Mouse (Mus musculus): ENCODE results near the gene Mcl1. TPM values are rescaled to one million over a fixed set of nuclear protein-coding genes. Genes with fewer than 3 reads are reported as not detected.

Gene Mcl1
- polyA plus RNA-seq, 1 experiment from 2014 or later, result 65.8 TPM

- ATAC-seq (ENCODE audit: low read depth) (no peak; the same call in 1 of the 2 replicates), DNase-seq (ENCODE audit: low spot score) (no peak)
- peaks cover 11% of the 10 kb centered on the region; the same call in 1 of the 2 replicates for H3K36me3 ChIP-seq (ENCODE audit: control insufficient read depth, insufficient read depth, low read length)
- H3K9me3 ChIP-seq (ENCODE audit: control insufficient read depth, low read length), result no peaks in the 10 kb centered on the region
- H3K4me1 ChIP-seq (ENCODE audit: control insufficient read depth, insufficient read depth, low read length), result peaks cover 31% of the 10 kb centered on the region
- H3K9ac ChIP-seq (ENCODE audit: low read depth, low read length), result peak overlapping the region; percentile 40
- no peak overlapping the region for H3K4me3 ChIP-seq (ENCODE audit: low read depth, low read length)
- no peaks in the 10 kb centered on the region for H3K27me3 ChIP-seq (replicated peaks; ENCODE audit: control insufficient read depth, insufficient read depth, low read length)
- H3K27ac ChIP-seq (replicated peaks; ENCODE audit: low read depth, low read length), result peak overlapping the region; percentile 94
- peak overlapping the region; percentile 37 for H3K4me2 ChIP-seq (ENCODE audit: low read depth, low read length)
- WGBS, result 12% methylated on average over 11 of the region's 11 CpGs
Measured at GRCm38 (mm10) chr3:95673707-95674211, 15.2 kb downstream of the Mcl1 start.

- ATAC-seq (ENCODE audit: low read depth) (peak; percentile 71), DNase-seq (ENCODE audit: low spot score) (peak; percentile 90)
- peaks cover 8% of the 10 kb centered on the region; the same call in 1 of the 2 replicates for H3K36me3 ChIP-seq (ENCODE audit: control insufficient read depth, insufficient read depth, low read length)
- H3K27ac ChIP-seq (replicated peaks; ENCODE audit: low read depth, low read length), result peak overlapping the region; percentile 94
- H3K9me3 ChIP-seq (ENCODE audit: control insufficient read depth, low read length), result no peaks in the 10 kb centered on the region
- no peaks in the 10 kb centered on the region for H3K27me3 ChIP-seq (replicated peaks; ENCODE audit: control insufficient read depth, insufficient read depth, low read length)
- peaks cover 31% of the 10 kb centered on the region for H3K4me1 ChIP-seq (ENCODE audit: control insufficient read depth, insufficient read depth, low read length)
- WGBS, result 7% methylated on average over 2 of the region's 2 CpGs
- H3K4me3 ChIP-seq (ENCODE audit: low read depth, low read length), result no peak overlapping the region
- peak overlapping the region; percentile 37 for H3K4me2 ChIP-seq (ENCODE audit: low read depth, low read length)
- peak overlapping the region; percentile 40; the same call in 1 of the 2 replicates for H3K9ac ChIP-seq (ENCODE audit: low read depth, low read length)
Measured at GRCm38 (mm10) chr3:95674236-95674635, 15.6 kb downstream of the Mcl1 start.

GRCm38 (mm10) chr3:95674812-95675211 is 16.2 kb downstream of the Mcl1 start:
- Histone ChIP-seq H3K27ac (replicated peaks; ENCODE audit: low read depth, low read length) (peak overlapping the region; percentile 94), H3K4me1 (ENCODE audit: control insufficient read depth, insufficient read depth, low read length) (peaks cover 31% of the 10 kb centered on the region), H3K27me3 (replicated peaks; ENCODE audit: control insufficient read depth, insufficient read depth, low read length) (no peaks in the 10 kb centered on the region), H3K9me3 (ENCODE audit: control insufficient read depth, low read length) (no peaks in the 10 kb centered on the region), H3K4me3 (ENCODE audit: low read depth, low read length) (no peak overlapping the region), H3K36me3 (ENCODE audit: control insufficient read depth, insufficient read depth, low read length) (peaks cover 4% of the 10 kb centered on the region; the same call in 1 of the 2 replicates), H3K9ac (ENCODE audit: low read depth, low read length) (peak overlapping the region; percentile 40; the same call in 1 of the 2 replicates), H3K4me2 (ENCODE audit: low read depth, low read length) (peak overlapping the region; percentile 30; the same call in 1 of the 2 replicates)
- WGBS, result 22% methylated on average over 6 of the region's 6 CpGs
- no peak for DNase-seq (ENCODE audit: low spot score)
- ATAC-seq (ENCODE audit: low read depth), result no peak

- Histone ChIP-seq H3K4me1 (ENCODE audit: control insufficient read depth, insufficient read depth, low read length) (peaks cover 31% of the 10 kb centered on the region), H3K9me3 (ENCODE audit: control insufficient read depth, low read length) (no peaks in the 10 kb centered on the region), H3K27ac (replicated peaks; ENCODE audit: low read depth, low read length) (peak overlapping the region; percentile 94), H3K4me3 (ENCODE audit: low read depth, low read length) (no peak overlapping the region), H3K4me2 (ENCODE audit: low read depth, low read length) (peak overlapping the region; percentile 30), H3K9ac (ENCODE audit: low read depth, low read length) (peak overlapping the region; percentile 40), H3K27me3 (replicated peaks; ENCODE audit: control insufficient read depth, insufficient read depth, low read length) (no peaks in the 10 kb centered on the region), H3K36me3 (ENCODE audit: control insufficient read depth, insufficient read depth, low read length) (peaks cover 4% of the 10 kb centered on the region; the same call in 1 of the 2 replicates)
- ATAC-seq (ENCODE audit: low read depth), result peak; percentile 27
- DNase-seq (ENCODE audit: low spot score), result peak; percentile 87
- WGBS, result 16% methylated on average over 8 of the region's 8 CpGs
Measured at GRCm38 (mm10) chr3:95675301-95676092, 16.9 kb downstream of the Mcl1 start.

DNA sequence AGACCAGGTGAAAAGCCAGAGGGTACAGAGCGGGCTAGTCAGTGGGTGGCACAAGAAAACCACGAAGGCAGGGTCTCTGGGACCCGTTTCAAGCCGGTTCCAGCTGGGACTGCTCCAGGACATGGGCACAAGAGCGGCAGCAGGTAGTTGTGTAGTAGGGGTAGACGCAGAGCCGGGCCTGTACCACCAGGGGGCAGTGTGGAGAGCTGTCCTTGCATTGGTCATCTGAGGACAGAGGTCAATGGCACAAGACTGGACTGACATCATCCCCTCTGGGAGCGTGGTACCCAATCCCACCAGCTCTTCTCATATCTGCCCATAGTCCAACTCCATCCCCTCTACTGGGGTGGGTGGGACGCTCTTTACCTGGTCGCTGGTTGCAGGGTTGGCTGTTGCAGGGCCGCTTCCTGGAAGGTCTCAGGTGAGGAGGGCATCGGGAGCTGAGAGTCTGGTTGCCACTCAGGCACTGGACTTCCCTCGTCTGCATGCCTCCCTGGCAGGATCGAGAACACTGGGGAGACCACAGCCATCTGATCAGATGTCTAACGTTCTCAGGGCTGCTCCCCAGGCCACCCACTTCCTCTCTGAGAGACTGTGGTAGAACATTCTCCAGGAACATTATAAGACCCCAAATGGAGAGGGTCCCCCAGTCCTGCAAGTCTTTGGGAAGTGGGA is 18.3 kb downstream of the Mcl1 start:
- Histone ChIP-seq H3K4me2 (ENCODE audit: low read depth, low read length) (no peak overlapping the region), H3K36me3 (ENCODE audit: control insufficient read depth, insufficient read depth, low read length) (peaks cover 4% of the 10 kb centered on the region; the same call in 1 of the 2 replicates), H3K4me3 (ENCODE audit: low read depth, low read length) (no peak overlapping the region), H3K27me3 (replicated peaks; ENCODE audit: control insufficient read depth, insufficient read depth, low read length) (no peaks in the 10 kb centered on the region), H3K9me3 (ENCODE audit: control insufficient read depth, low read length) (no peaks in the 10 kb centered on the region), H3K4me1 (ENCODE audit: control insufficient read depth, insufficient read depth, low read length) (peaks cover 37% of the 10 kb centered on the region), H3K9ac (ENCODE audit: low read depth, low read length) (no peak overlapping the region), H3K27ac (replicated peaks; ENCODE audit: low read depth, low read length) (no peak overlapping the region)
- DNase-seq (ENCODE audit: low spot score) (no peak), ATAC-seq (ENCODE audit: low read depth) (no peak)
- 57% methylated on average over 15 of the region's 15 CpGs for WGBS

DNA sequence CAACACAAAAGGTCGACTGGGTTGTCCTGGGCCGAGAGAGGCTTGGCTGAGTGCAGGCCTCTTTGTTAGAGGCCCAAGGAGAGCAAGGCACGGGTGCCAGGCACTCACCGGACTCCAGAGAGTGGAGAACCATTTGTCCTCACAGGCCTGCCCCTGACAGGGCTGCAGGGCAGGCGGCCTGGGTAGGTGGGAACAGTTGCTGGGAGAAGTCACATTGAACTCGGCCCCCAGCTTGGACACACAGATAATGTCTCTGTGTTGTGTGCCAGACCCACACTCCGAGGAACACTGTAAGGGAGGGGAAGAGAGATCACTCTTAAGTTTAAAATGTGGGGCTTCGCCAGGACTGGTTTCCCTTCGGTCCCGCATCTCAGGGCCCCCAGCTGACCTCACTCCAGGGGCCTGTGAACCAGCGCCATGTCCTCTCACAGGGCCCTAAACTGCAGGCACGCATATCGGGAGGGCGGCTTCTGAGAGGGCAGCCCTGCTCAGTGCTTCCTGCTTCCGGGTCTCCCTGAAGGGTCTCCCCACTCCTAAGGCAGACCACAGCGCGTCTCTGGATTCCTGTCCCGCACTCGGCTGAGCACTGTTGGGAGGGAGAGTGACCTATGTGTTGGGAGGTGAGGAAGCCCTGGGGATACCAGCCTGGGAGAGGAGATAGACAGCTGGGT is 19.0 kb downstream of the Mcl1 start:
- Histone ChIP-seq H3K4me2 (ENCODE audit: low read depth, low read length) (no peak overlapping the region), H3K27me3 (replicated peaks; ENCODE audit: control insufficient read depth, insufficient read depth, low read length) (no peaks in the 10 kb centered on the region), H3K9ac (ENCODE audit: low read depth, low read length) (no peak overlapping the region), H3K4me1 (ENCODE audit: control insufficient read depth, insufficient read depth, low read length) (peaks cover 37% of the 10 kb centered on the region), H3K9me3 (ENCODE audit: control insufficient read depth, low read length) (no peaks in the 10 kb centered on the region), H3K36me3 (ENCODE audit: control insufficient read depth, insufficient read depth, low read length) (peaks cover 4% of the 10 kb centered on the region; the same call in 1 of the 2 replicates), H3K27ac (replicated peaks; ENCODE audit: low read depth, low read length) (no peak overlapping the region), H3K4me3 (ENCODE audit: low read depth, low read length) (no peak overlapping the region)
- 87% methylated on average over 19 of the region's 19 CpGs for WGBS
- DNase-seq (ENCODE audit: low spot score), result no peak
- no peak for ATAC-seq (ENCODE audit: low read depth)

DNA sequence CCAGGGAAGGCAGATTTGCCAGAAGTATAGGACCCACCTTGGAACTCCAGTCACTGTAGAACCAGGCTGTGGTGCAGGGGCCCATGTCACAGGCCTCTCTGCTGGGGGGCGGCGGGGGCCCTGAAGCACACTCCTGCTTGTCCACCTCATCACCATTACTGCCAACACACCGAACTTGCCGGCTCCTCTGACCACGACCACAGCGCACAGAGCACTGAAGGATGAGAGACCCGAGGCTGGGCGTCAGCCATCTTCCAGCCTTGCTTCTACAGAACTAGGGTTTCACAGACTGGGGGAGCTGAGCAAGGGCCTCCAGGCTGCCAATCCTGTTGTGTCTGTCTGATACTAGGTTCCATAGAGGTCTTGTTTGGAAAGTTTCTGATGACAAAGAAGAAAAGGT is 21.0 kb downstream of the Mcl1 start:
- Histone ChIP-seq H3K9me3 (ENCODE audit: control insufficient read depth, low read length) (no peaks in the 10 kb centered on the region), H3K9ac (ENCODE audit: low read depth, low read length) (no peak overlapping the region), H3K27me3 (replicated peaks; ENCODE audit: control insufficient read depth, insufficient read depth, low read length) (no peaks in the 10 kb centered on the region), H3K27ac (replicated peaks; ENCODE audit: low read depth, low read length) (no peak overlapping the region), H3K4me1 (ENCODE audit: control insufficient read depth, insufficient read depth, low read length) (peaks cover 17% of the 10 kb centered on the region), H3K4me2 (ENCODE audit: low read depth, low read length) (no peak overlapping the region), H3K4me3 (ENCODE audit: low read depth, low read length) (no peak overlapping the region), H3K36me3 (ENCODE audit: control insufficient read depth, insufficient read depth, low read length) (peaks cover 4% of the 10 kb centered on the region; the same call in 1 of the 2 replicates)
- 92% methylated on average over 8 of the region's 8 CpGs for WGBS
- no peak for DNase-seq (ENCODE audit: low spot score)
- no peak for ATAC-seq (ENCODE audit: low read depth)

GRCm38 (mm10) chr3:95680673-95681072 is 22.1 kb downstream of the Mcl1 start:
- Histone ChIP-seq H3K27ac (replicated peaks; ENCODE audit: low read depth, low read length) (no peak overlapping the region), H3K9me3 (ENCODE audit: control insufficient read depth, low read length) (no peaks in the 10 kb centered on the region), H3K9ac (ENCODE audit: low read depth, low read length) (no peak overlapping the region), H3K4me1 (ENCODE audit: control insufficient read depth, insufficient read depth, low read length) (peaks cover 6% of the 10 kb centered on the region; the same call in 1 of the 2 replicates), H3K27me3 (replicated peaks; ENCODE audit: control insufficient read depth, insufficient read depth, low read length) (no peaks in the 10 kb centered on the region), H3K4me3 (ENCODE audit: low read depth, low read length) (no peak overlapping the region), H3K36me3 (ENCODE audit: control insufficient read depth, insufficient read depth, low read length) (peaks cover 4% of the 10 kb centered on the region; the same call in 1 of the 2 replicates), H3K4me2 (ENCODE audit: low read depth, low read length) (no peak overlapping the region)
- WGBS, result 87% methylated on average over 6 of the region's 6 CpGs
- DNase-seq (ENCODE audit: low spot score) (no peak), ATAC-seq (ENCODE audit: low read depth) (no peak)
